In genomic region chr9:94091658-94092225, GRCm38 (mm10) we compare ENCODE assay signal across 10 mouse cellular contexts.
DNase-seq lines count a peak whose midpoint lies in the region; ATAC-seq lines count a peak whose summit lies in the region.
"Had no signal": no experiment of that assay in that cellular context is flagged by ENCODE, and none has a peak within 500 bp of the region (broad histone marks: within the 10 kb centered on the region; RNA-seq: fewer than 3 reads in every experiment).

No protein-coding gene starts in this region.

- 13% methylated on average over 7 of the region's 7 CpGs for WGBS in forebrain, embryonic 13.5 days

- no peaks in the 10 kb centered on the region for H3K36me3 ChIP-seq in forebrain, embryonic 13.5 days (ENCODE audit: poor library complexity, severe bottlenecking)
- H3K36me3 ChIP-seq: embryonic facial prominence, embryonic 12.5 days; liver, embryonic 13.5 days had no signal

- no peak overlapping the region for H3K27ac ChIP-seq in forebrain, embryonic 13.5 days
- H3K27ac ChIP-seq: embryonic facial prominence, embryonic 12.5 days; liver, embryonic 13.5 days had no signal

- no peaks in the 10 kb centered on the region for H3K9me3 ChIP-seq in forebrain, embryonic 13.5 days (replicated peaks)
- H3K9me3 ChIP-seq: embryonic facial prominence, embryonic 12.5 days; liver, embryonic 13.5 days had no signal

- peak; percentile 79 for ATAC-seq in forebrain, embryonic 13.5 days

- no peak overlapping the region for H3K9ac ChIP-seq in forebrain, embryonic 13.5 days
- H3K9ac ChIP-seq: embryonic facial prominence, embryonic 12.5 days; liver, embryonic 13.5 days had no signal

- H3K4me2 ChIP-seq in forebrain, embryonic 13.5 days, result no peak overlapping the region
- H3K4me2 ChIP-seq: embryonic facial prominence, embryonic 12.5 days; liver, embryonic 13.5 days had no signal

- peaks cover 8% of the 10 kb centered on the region for H3K4me1 ChIP-seq in forebrain, embryonic 13.5 days
- H3K4me1 ChIP-seq: embryonic facial prominence, embryonic 12.5 days; liver, embryonic 13.5 days had no signal

- no peaks in the 10 kb centered on the region for H3K27me3 ChIP-seq in forebrain, embryonic 13.5 days
- H3K27me3 ChIP-seq: embryonic facial prominence, embryonic 12.5 days; liver, embryonic 13.5 days had no signal

- H3K4me3 ChIP-seq in forebrain, embryonic 13.5 days, result no peak overlapping the region
- H3K4me3 ChIP-seq: embryonic facial prominence, embryonic 12.5 days; liver, embryonic 13.5 days had no signal

- DNase-seq in urinary bladder, postnatal 14 days (ENCODE audit: low spot score), result peak; percentile 3
- DNase-seq in urinary bladder, postnatal 10 days (ENCODE audit: low spot score), result no peak
- peak; percentile 44 for DNase-seq in lung, postnatal 36 days
- no peak for DNase-seq in spleen, adult 12 weeks (ENCODE audit: low spot score)
- no peak for DNase-seq in layer of hippocampus, postnatal 14 days (ENCODE audit: low spot score in 2 of 2)
- DNase-seq in urinary bladder, postnatal 36 days (ENCODE audit: low spot score in 2 of 2), result no peak
- DNase-seq: gastrocnemius, postnatal 36 days; liver, embryonic 13.5 days had no signal

Comparison
In these comparisons a context has a peak if more than half of its experiments do, and no peak if none do; other contexts are left out.
1. DNase-seq: peak in urinary bladder, postnatal 14 days (single experiment) and lung, postnatal 36 days (single experiment); none in urinary bladder, postnatal 10 days (single experiment), spleen, adult 12 weeks (single experiment), layer of hippocampus, postnatal 14 days (0 of 2) and urinary bladder, postnatal 36 days (0 of 2).